Mouse (Mus musculus) kidney, postnatal 4 days (tissue): ENCODE results near the gene Herc6.
"Not testable (repeated sequence)": the region's sequence is repeated elsewhere in the genome, so short reads cannot be mapped to it uniquely, and the experiment has no call there.

ENCODE experiments used
- DNase-seq, 2 experiments: peaks; one replicate each; pipeline ENCODE4 v3.0.0; 2021; ENCODE audit warnings: mixed read lengths in 2 of 2

The Herc6 gene

GRCm38 (mm10) chr6:57580881-57581548 is at the start of gene Herc6:
TSS of gene Herc6 (plus strand) at chr6:57581000.
- peak; percentile 77 to 84 for DNase-seq

- DNase-seq: no peak
Observed at GRCm38 (mm10) chr6:57531011-57531410, 49.8 kb upstream of the Herc6 start.

GRCm38 (mm10) chr6:57531441-57531840 is 49.4 kb upstream of the Herc6 start:
- DNase-seq: no peak

GRCm38 (mm10) chr6:57532022-57532421 is 48.8 kb upstream of the Herc6 start:
- no peak for DNase-seq

- no peak for DNase-seq
Observed at GRCm38 (mm10) chr6:57533410-57533809, 47.4 kb upstream of the Herc6 start.

- peak; percentile 32 to 47 for DNase-seq
Observed at GRCm38 (mm10) chr6:57534231-57534610, 46.6 kb upstream of the Herc6 start.

- peak; percentile 49 to 66 for DNase-seq
Observed at GRCm38 (mm10) chr6:57534611-57535286, 46.1 kb upstream of the Herc6 start.

- DNase-seq: peak; percentile 98 to 99
Observed at GRCm38 (mm10) chr6:57535386-57535936, 45.3 kb upstream of the Herc6 start, which contains the start of gene Ppm1k. TSS of gene Ppm1k (minus strand) at chr6:57535468.

- peak in 1 of 2 experiments; percentile 14 for DNase-seq
Observed at GRCm38 (mm10) chr6:57535971-57536669, 44.7 kb upstream of the Herc6 start.

GRCm38 (mm10) chr6:57537887-57538286 is 42.9 kb upstream of the Herc6 start:
- DNase-seq: no peak

GRCm38 (mm10) chr6:57540950-57541498 is 39.8 kb upstream of the Herc6 start:
- DNase-seq: no peak

- DNase-seq: no peak
Observed at GRCm38 (mm10) chr6:57541737-57542335, 39.0 kb upstream of the Herc6 start.

GRCm38 (mm10) chr6:57543591-57543990 is 37.2 kb upstream of the Herc6 start:
- DNase-seq: not testable (repeated sequence)

GRCm38 (mm10) chr6:57544866-57545265 is 35.9 kb upstream of the Herc6 start:
- no peak for DNase-seq

GRCm38 (mm10) chr6:57551211-57551796 is 29.5 kb upstream of the Herc6 start:
- DNase-seq: no peak

- no peak for DNase-seq
Observed at GRCm38 (mm10) chr6:57557796-57558317, 22.9 kb upstream of the Herc6 start.

GRCm38 (mm10) chr6:57563454-57563853 is 17.3 kb upstream of the Herc6 start:
- no peak for DNase-seq

- no peak for DNase-seq
Observed at GRCm38 (mm10) chr6:57565452-57565851, 15.3 kb upstream of the Herc6 start.

- no peak for DNase-seq
Observed at GRCm38 (mm10) chr6:57567630-57568029, 13.2 kb upstream of the Herc6 start.

GRCm38 (mm10) chr6:57570170-57570974 is 10.4 kb upstream of the Herc6 start:
- peak; percentile 24 to 46 for DNase-seq

- DNase-seq: no peak
Observed at GRCm38 (mm10) chr6:57571587-57571986, 9.2 kb upstream of the Herc6 start.
